Mouse (Mus musculus) splenic B cell, adult 2 months (primary cell): ENCODE data around the gene Mark2.
"Not testable (repeated sequence)": the region's sequence is repeated elsewhere in the genome, so short reads cannot be mapped to it uniquely, and the experiment has no call there.

Source experiments
- DNase-seq: peaks from one replicate; pipeline ENCODE4 v3.0.0-alpha.2; 2011; ENCODE audit warnings: low read depth, low spot score
- H3K27me3 ChIP-seq: 2 replicates; pipeline ENCODE4 v1.6.1; 2012; ENCODE audit warnings: mild to moderate bottlenecking, low read length, moderate library complexity, mixed read lengths; ENCODE audit not compliant: control insufficient read depth, poor library complexity, insufficient read depth, severe bottlenecking
- H3K36me3 ChIP-seq: 2 replicates; pipeline ENCODE4 v1.6.1; 2012; ENCODE audit warnings: mild to moderate bottlenecking, low read length, moderate library complexity, mixed read lengths; ENCODE audit not compliant: control insufficient read depth, poor library complexity, insufficient read depth, severe bottlenecking

The Mark2 gene

GRCm38 (mm10) chr19:7341512-7342397 lies at the start of gene Mark2:
TSS of gene Mark2 (minus strand) at chr19:7341860.
- Histone ChIP-seq H3K27me3 (no peaks in the 10 kb centered on the region), H3K36me3 (no peaks in the 10 kb centered on the region; the same call in 1 of the 2 replicates)
- peak; percentile 100 for DNase-seq

DNA sequence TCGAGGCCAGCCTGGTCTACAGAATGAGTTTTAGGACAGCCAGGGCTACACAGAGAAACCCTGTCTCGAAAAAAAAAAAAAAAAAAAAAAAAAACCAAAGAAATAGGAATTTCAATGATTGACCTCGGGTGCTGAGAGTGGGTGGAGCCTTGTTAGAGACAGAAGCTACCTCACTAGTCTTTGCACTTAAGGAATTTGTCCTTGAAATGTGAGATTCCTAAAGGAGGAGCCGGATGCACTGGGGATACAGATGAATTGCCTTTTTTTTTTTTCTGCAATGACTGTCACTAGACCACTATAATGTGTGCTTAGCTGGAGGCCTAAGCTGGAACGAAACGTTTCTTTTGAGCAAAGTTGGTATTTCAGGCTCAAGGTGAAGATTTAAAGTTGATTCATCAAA lies 46.8 kb upstream of the Mark2 start:
- DNase-seq = no peak
- H3K27me3 ChIP-seq = no peaks in the 10 kb centered on the region
- H3K36me3 ChIP-seq = no peaks in the 10 kb centered on the region

GRCm38 (mm10) chr19:7386042-7386441 lies 44.4 kb upstream of the Mark2 start:
- H3K27me3 ChIP-seq = no peaks in the 10 kb centered on the region
- H3K36me3 ChIP-seq = no peaks in the 10 kb centered on the region
- DNase-seq = no peak

DNA sequence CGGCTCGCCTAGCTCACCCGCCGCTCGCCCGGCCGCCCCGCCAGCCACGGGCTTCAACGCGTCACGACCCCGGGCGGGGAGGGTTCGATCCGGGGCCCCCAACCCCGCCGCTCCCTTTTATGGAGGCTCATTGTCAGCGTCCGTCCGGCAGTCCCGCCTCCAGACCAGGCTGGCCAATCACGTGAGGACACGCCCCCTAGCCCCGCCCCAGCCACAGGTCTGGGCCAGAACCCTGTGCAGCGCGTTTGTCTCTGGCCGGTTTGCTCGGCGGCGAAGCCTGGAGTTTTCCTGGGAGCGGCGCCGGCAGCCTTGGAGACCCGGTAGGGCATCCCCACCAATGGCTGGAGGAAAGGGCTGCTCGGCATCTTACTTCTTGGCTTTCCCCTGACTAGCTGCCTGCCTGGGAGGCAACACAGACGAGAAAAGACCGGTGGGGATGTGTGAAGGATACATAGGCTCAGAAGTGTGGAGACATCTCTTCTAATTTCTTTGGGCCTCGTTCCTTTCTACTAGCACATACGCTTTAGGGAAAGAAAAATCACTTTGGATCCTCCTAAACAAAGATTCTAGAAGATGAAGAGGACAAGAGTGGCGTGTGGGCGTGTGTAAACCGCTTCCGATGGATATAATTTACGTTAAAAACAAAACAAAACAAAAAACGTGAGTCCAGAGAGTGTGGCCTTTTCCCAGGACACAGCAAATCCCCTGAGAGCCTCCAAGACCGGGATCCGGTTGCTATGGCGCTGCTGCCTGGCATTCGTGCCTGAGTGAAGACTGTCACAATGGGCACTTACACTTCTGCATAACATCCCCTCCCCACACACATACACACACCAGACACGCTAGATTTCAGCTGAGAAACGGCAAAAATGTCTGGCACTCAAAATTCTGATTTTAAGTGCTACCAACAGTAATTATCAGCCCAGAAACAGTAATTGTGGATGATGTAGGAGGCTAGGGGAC lies 41.5 kb upstream of the Mark2 start, which contains the start of gene Spindoc:
Spindoc (minus strand) TSS at position 92 of the 963 bp plus-strand sequence.
- no peaks in the 10 kb centered on the region for H3K36me3 ChIP-seq
- peak; percentile 94 for DNase-seq
- no peaks in the 10 kb centered on the region for H3K27me3 ChIP-seq

GRCm38 (mm10) chr19:7382248-7382902 lies 40.7 kb upstream of the Mark2 start:
- DNase-seq = peak; percentile 40
- no peaks in the 10 kb centered on the region for H3K27me3 ChIP-seq
- no peaks in the 10 kb centered on the region for H3K36me3 ChIP-seq

- Histone ChIP-seq H3K27me3 (no peaks in the 10 kb centered on the region), H3K36me3 (no peaks in the 10 kb centered on the region)
- no peak for DNase-seq
These were observed 40.2 kb upstream of the Mark2 start for GRCm38 (mm10) chr19:7381906-7382247.

- DNase-seq = no peak
- H3K27me3 ChIP-seq = no peaks in the 10 kb centered on the region
These were observed 36.0 kb upstream of the Mark2 start for GRCm38 (mm10) chr19:7377639-7378038.

DNA sequence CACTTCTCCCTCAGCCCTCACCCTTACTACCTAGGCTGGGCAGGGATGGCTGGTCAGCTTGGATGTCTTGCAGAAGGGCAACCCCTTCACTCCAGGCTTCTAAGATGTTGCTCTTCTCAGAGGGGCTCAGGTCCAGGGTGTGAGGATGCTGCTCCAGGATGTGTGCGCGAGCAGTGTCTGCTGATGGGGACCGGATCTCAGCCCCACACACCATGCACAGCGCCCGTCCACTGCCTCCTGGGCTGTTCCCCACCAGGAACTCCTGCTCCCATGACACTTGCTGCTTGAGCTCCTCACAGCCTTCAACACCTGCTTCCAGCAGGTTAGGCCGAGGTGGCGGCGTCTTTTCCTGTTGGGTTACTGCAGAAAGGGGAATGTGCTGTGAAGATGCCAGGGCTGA lies 32.8 kb upstream of the Mark2 start:
- no peaks in the 10 kb centered on the region for H3K27me3 ChIP-seq
- peaks cover 6% of the 10 kb centered on the region; the same call in 1 of the 2 replicates for H3K36me3 ChIP-seq
- DNase-seq = no peak

More at GRCm38 (mm10) chr19:7377639-7378038, 36.0 kb upstream of the Mark2 start:
- peaks cover 4% of the 10 kb centered on the region; the same call in 1 of the 2 replicates for H3K36me3 ChIP-seq

DNA sequence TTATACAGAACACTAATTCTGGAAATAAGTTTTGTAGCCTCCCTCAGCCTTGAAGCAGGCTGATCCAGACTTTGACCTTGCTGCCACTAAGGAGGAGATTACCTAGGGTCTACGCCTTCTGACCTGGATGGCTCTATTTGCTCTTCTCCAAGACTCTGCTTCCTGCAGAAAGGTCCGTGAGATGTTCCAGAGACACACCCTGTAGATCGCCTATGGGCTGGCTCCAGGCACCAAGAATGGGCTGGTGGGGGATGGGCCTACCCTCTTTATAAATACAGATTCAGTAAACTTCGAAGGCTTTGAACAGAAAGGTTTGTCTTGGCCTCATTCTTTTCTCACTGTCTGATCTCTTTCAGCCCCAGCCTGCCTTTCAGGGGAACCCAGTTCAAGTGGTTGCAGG lies 27.8 kb upstream of the Mark2 start:
- not testable (repeated sequence) for DNase-seq, H3K36me3 ChIP-seq, H3K27me3 ChIP-seq

DNA sequence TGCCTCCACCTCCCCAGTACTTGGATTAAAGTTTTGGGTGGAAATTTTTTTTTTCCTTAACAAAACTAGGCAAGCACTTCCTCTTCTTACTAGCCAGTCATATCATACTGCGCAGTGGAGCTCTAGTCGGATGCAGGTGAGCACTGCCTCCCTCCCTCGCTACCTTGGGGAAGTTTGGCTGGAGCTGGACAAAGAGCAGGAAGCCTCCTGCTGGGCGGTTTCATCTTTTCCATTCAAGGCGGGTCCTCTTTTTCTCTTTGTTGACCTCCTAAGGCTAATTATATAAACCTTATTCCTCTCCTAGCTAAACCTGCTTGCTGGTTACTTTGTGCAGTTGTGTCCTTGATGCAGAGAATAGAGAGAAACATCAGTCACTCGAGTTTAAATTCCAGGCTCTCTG lies 12.0 kb upstream of the Mark2 start:
- Histone ChIP-seq H3K27me3 (no peaks in the 10 kb centered on the region), H3K36me3 (no peaks in the 10 kb centered on the region)
- no peak for DNase-seq

DNA sequence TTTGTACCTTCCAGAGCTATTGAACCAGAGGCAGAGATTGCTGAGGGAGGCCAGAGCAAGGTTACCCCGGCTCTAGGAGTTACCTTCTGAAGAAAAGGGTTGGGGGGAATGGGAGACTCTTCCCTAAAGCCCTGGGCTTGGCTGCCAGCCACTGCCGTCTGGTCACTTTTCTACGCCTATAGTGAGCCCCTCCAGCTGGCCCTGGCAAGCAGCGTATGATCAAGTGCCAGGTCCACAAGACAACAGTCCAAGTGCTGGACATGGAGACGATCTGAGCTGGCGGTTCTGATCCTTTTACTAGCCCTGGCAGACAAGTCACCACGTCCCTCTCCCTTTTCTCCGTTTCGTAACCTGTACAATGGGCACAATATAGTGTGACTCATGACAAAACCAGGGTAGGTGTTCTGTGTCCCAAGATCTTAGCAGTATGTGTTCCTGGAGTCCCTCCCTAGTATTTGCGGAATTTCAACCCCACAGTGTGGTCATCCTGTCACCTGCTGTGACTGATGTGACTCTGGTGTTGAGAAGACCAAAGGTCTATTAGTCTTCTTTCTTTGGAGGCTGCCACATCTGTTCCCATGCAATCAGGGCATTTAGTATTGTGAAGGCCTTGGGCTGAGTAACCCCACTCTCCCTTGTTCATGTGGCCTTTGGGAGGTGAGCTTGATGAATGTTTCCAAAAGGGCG lies 11.3 kb upstream of the Mark2 start:
- no peaks in the 10 kb centered on the region for H3K36me3 ChIP-seq
- H3K27me3 ChIP-seq = no peaks in the 10 kb centered on the region
- no peak for DNase-seq

DNA sequence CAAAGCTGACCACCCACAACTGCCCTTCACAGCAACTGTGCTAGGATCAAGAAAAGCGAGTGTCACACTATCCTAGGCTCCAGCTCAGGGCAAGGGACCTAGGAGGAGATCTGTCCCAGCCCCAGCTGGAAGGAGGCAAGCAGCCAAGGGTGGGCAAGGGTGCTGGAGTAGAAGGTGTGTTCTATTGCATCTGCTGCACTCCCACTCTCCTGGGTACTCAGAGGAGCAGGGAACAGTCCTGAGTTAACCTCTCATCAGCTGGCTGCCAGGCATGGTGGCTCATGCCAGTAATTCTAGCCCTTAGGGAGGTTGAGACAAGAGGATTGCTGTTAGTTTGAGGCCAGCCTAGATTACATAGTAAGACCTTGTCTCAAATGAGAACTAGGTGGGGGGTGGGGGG lies 8.3 kb upstream of the Mark2 start:
- H3K36me3 ChIP-seq = no peaks in the 10 kb centered on the region
- no peak for DNase-seq
- H3K27me3 ChIP-seq = no peaks in the 10 kb centered on the region

GRCm38 (mm10) chr19:7345235-7345755 lies 3.6 kb upstream of the Mark2 start:
- Histone ChIP-seq H3K36me3 (no peaks in the 10 kb centered on the region), H3K27me3 (no peaks in the 10 kb centered on the region)
- DNase-seq = peak; percentile 51

- DNase-seq = no peak
- Histone ChIP-seq H3K36me3 (no peaks in the 10 kb centered on the region), H3K27me3 (no peaks in the 10 kb centered on the region)
These were observed 986 bp upstream of the Mark2 start for GRCm38 (mm10) chr19:7342646-7343045.
